Mouse (Mus musculus) lung, embryonic 14.5 days (tissue): Measurements from ENCODE around the gene Sipa1l1. TPM values are rescaled to one million over a fixed set of nuclear protein-coding genes. Genes with fewer than 3 reads are reported as not detected.

Source experiments
- ATAC-seq: fragments of 200-750 bp; cut with Nextera tagmentation; 2 replicates; pipeline ENCODE4 v1.8.0; 2017; ENCODE audit warnings: mild to moderate bottlenecking, moderate TSS enrichment, moderate library complexity; ENCODE audit not compliant: insufficient read depth
- DNase-seq: peaks from one replicate; pipeline ENCODE4 v3.0.0-alpha.2; 2015
- H3K27ac ChIP-seq: fragments of 300-500 bp; sonication (generic); 2 replicates; pipeline ENCODE4 v1.5.1; 2014; ENCODE audit warnings: low read depth, mild to moderate bottlenecking, moderate library complexity
- H3K27me3 ChIP-seq: fragments of 300-500 bp; sonication (generic); 2 replicates; pipeline ENCODE4 v1.6.1; 2014; ENCODE audit warnings: low read length, control low read depth; ENCODE audit not compliant: insufficient read depth
- H3K36me3 ChIP-seq: fragments of 300-500 bp; sonication (generic); 2 replicates; pipeline ENCODE4 v1.6.1; 2014; ENCODE audit warnings: control low read depth; ENCODE audit not compliant: insufficient read depth
- H3K4me1 ChIP-seq: fragments of 300-500 bp; sonication (generic); 2 replicates; pipeline ENCODE4 v1.6.1; 2014; ENCODE audit warnings: antibody characterized with exemption, control low read depth; ENCODE audit not compliant: insufficient read depth
- H3K4me2 ChIP-seq: fragments of 300-500 bp; sonication (generic); 2 replicates; pipeline ENCODE4 v1.6.1; 2014; ENCODE audit warnings: mild to moderate bottlenecking
- H3K4me3 ChIP-seq: fragments of 300-500 bp; sonication (generic); 2 replicates; pipeline ENCODE4 v1.5.1; 2014; ENCODE audit warnings: low read depth, low read length
- H3K9ac ChIP-seq: fragments of 300-500 bp; sonication (generic); 2 replicates; pipeline ENCODE4 v1.6.1; 2014
- H3K9me3 ChIP-seq: fragments of 300-500 bp; sonication (generic); 2 replicates; pipeline ENCODE4 v1.6.1; 2016; ENCODE audit warnings: low read depth, low read length, control low read depth
- CTCF ChIP-seq: IDR thresholded peaks from 2 replicates; pipeline ENCODE4 v1.5.1; 2016; ENCODE audit warnings: antibody characterized with exemption, low read depth
- whole genome bisulfite sequencing: fragments of 180-500 bp; shearing (Covaris S2); extraction: QIAGEN DNeasy Blood & Tissue Kit; methylation state at CpG from one replicate; pipeline ENCODE4 v1.1.7; 2014; 5-methylcytosine and 5-hydroxymethylcytosine counted together
- polyA plus RNA-seq: library from polyadenylated mRNA; unstranded; fragments of >200 nt; fragmentation: Nextera tagmentation; extraction: Ambion mirVana; gene quantifications from 2 replicates; pipeline ENCODE4 v1.2.1, GENCODE M21; 2014

Sipa1l1 gene
- polyA plus RNA-seq, 1 experiment from 2014 or later, result 30.5 TPM

DNA sequence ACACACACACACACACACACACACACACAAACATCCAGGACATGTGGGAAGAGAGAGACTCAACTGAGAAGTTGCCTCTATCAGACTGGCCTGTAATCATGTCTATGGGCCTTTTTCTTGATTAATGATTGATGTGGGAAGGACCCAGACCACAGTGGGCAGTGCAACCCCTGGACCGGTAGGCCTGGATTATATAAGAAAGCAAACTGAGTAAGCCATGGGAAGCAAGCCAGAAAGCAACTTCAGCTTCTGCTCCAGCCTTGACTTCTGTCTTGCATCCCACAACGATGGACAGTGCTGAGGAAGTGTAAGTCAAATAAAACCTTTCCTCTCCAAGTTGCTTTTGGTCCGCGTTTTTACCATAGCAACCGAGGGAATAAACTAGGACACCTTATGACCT, 298.1 kb downstream of the Sipa1l1 start:
- Histone ChIP-seq H3K27me3 (no peaks in the 10 kb centered on the region), H3K9me3 (no peaks in the 10 kb centered on the region), H3K4me2 (no peak overlapping the region), H3K4me1 (peaks cover 3% of the 10 kb centered on the region; the same call in 1 of the 2 replicates), H3K36me3 (no peaks in the 10 kb centered on the region), H3K27ac (no peak overlapping the region), H3K9ac (no peak overlapping the region), H3K4me3 (no peak overlapping the region)
- no peak for TF ChIP-seq CTCF
- ATAC-seq, result no peak
- WGBS, result 73% methylated on average over 5 of the region's 5 CpGs
- no peak for DNase-seq

DNA sequence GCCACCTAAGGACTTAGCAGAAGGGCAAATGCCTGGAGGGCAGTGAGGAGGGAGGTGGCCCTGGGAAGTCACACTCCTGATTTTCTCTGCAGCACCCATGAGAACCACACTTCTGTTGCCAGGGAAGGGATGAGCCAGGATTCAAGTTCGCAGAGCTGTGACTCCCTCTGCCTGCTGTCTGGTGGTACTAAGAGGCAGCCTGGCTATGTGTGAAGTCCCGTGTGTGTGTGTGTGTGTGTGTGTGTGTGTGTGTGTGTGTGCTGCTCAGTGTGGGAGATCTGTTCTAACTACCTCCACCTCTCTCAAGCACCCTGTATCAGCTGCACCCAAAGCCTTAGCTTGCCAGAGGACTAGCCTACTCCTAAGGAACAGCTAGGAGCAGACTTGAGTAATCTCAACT, 298.5 kb downstream of the Sipa1l1 start:
- Histone ChIP-seq H3K36me3 (no peaks in the 10 kb centered on the region), H3K27ac (no peak overlapping the region), H3K9ac (no peak overlapping the region), H3K4me1 (peaks cover 3% of the 10 kb centered on the region; the same call in 1 of the 2 replicates), H3K4me3 (no peak overlapping the region), H3K9me3 (no peaks in the 10 kb centered on the region), H3K27me3 (no peaks in the 10 kb centered on the region), H3K4me2 (no peak overlapping the region)
- TF ChIP-seq CTCF, result peak; percentile 49
- 61% methylated on average over 2 of the region's 2 CpGs for WGBS
- DNase-seq (no peak), ATAC-seq (no peak)

DNA sequence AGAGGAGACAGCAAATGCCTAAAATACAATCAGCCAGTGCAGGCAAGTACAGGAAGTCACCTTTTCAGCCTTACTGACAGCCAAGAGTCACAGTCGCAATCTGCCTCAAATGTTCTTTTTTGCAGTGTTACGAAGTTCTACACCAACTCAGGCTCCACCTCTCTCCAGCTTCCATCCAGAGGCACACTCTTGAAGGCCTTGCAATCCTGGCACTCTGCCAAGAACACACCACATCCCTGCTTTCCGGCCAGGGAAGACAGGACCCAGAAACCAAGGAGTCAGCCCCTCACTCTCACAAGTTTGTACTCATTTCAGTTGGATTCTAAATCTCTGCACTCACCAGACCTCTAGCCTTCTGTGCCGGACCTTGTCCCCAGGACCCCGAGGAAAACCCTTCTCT, 299.3 kb downstream of the Sipa1l1 start:
- WGBS, result 32% methylated on average over 5 of the region's 5 CpGs
- H3K4me1 ChIP-seq, result peaks cover 3% of the 10 kb centered on the region; the same call in 1 of the 2 replicates
- no peak overlapping the region for H3K4me2 ChIP-seq
- TF ChIP-seq CTCF, result no peak
- no peak overlapping the region for H3K4me3 ChIP-seq
- no peaks in the 10 kb centered on the region for H3K9me3 ChIP-seq
- H3K27me3 ChIP-seq, result no peaks in the 10 kb centered on the region
- H3K9ac ChIP-seq, result no peak overlapping the region
- H3K36me3 ChIP-seq, result no peaks in the 10 kb centered on the region
- ATAC-seq (no peak), DNase-seq (peak; percentile 87)
- H3K27ac ChIP-seq, result no peak overlapping the region

DNA sequence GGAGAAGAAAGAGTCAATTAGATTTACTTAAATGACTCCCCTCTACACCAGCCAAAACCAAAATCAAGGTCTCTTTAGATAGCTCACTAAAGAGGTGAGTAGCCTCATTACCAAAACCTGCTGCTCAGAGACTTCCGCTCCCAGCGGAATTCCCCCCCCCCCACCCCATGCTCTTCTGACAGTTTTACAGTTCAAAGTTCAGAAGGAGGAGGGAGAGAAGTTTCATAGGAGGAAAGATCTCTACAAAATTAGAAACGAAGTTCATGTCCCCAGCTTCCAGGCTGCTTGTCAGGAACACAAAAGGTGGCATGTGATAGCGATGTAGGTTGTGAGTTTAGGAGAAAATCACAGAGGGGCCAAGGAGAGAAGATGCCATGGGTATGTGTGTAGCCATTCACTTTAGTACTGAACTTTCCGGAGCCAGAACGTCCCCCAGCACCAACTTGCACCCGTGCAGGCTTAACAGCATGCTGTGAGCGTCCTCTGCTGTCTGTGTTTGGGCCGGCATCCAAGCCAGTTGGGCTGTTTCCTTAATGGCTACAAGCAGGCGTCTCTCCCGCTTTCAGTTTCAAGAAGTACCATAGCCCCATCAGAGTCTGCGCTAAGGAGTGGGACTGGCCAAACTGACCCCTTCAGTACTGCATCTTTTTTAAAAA, 300.7 kb downstream of the Sipa1l1 start:
- peak overlapping the region; percentile 60 for H3K9ac ChIP-seq
- H3K9me3 ChIP-seq, result no peaks in the 10 kb centered on the region
- H3K27ac ChIP-seq, result peak overlapping the region; percentile 92
- 4% methylated on average over 12 of the region's 12 CpGs for WGBS
- ATAC-seq (peak; percentile 90), DNase-seq (peak; percentile 96)
- peaks cover 3% of the 10 kb centered on the region; the same call in 1 of the 2 replicates for H3K4me1 ChIP-seq
- H3K36me3 ChIP-seq, result no peaks in the 10 kb centered on the region
- no peaks in the 10 kb centered on the region for H3K27me3 ChIP-seq
- H3K4me3 ChIP-seq, result peak overlapping the region; percentile 47
- H3K4me2 ChIP-seq, result peak overlapping the region; percentile 77
- TF ChIP-seq CTCF, result peak; percentile 93

DNA sequence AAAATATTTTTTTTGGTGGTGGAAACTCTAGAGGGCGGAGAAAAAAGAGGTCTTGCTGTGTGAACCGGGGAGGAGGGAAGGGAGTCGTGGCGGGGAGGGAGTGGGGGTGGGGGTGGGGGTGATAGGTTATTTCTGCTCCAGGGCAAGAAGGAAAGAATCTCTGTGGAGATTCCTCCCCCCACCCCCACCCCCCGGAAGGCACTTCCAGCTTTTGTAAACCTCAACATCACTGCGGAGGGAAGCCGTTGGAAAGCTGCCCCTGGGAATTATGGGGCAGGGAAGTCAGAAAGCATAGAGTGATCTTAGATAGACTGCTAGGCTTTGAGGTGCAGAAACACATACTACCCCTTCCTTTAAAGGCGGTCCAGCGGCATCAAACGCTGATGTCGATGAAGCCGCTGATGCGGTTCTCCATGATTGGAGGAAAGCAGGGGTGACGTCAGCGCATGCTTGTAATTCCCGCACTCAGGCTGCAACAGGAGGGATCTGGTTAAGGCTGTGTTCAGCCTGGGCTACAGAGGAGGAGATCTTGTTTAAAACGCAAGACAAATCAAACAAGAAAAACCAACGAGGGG, 301.3 kb downstream of the Sipa1l1 start:
- WGBS, result 2% methylated on average over 18 of the region's 18 CpGs
- no peaks in the 10 kb centered on the region for H3K27me3 ChIP-seq

DNA sequence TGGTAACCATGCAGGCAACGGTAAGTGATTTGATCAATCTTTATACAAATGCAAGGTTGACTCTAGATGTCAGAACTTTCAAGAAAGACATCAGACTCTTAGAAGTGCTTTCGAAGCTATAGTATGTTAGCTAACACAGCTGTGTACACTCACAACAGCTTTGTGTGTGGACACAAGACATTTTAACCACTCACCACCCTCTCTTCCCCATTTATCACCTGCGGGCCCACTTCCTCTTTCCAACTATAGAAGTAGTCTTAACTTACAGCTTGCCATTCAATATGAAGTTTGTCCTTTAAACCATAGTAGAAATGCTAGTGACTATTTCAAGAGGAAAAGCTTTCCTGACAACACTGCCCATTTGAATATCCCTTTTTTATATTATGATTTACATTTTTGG, 303.7 kb downstream of the Sipa1l1 start:
- no peak for DNase-seq
- Histone ChIP-seq H3K27ac (no peak overlapping the region), H3K4me2 (no peak overlapping the region), H3K36me3 (no peaks in the 10 kb centered on the region), H3K27me3 (no peaks in the 10 kb centered on the region), H3K4me1 (peaks cover 3% of the 10 kb centered on the region; the same call in 1 of the 2 replicates), H3K9ac (no peak overlapping the region), H3K9me3 (no peaks in the 10 kb centered on the region), H3K4me3 (no peak overlapping the region)
- ATAC-seq, result no peak
- WGBS, result 61% methylated on average over 3 of the region's 3 CpGs
- no peak for TF ChIP-seq CTCF

More for the DNA sequence above, 301.3 kb downstream of the Sipa1l1 start:
- H3K9me3 ChIP-seq, result no peaks in the 10 kb centered on the region
- TF ChIP-seq CTCF, result no peak
- H3K36me3 ChIP-seq, result no peaks in the 10 kb centered on the region
- peak overlapping the region; percentile 92 for H3K27ac ChIP-seq
- peak; percentile 96 for DNase-seq
- peaks cover 3% of the 10 kb centered on the region; the same call in 1 of the 2 replicates for H3K4me1 ChIP-seq
- H3K4me2 ChIP-seq, result peak overlapping the region; percentile 77
- ATAC-seq, result peak; percentile 90
- H3K4me3 ChIP-seq, result peak overlapping the region; percentile 47
- peak overlapping the region; percentile 60 for H3K9ac ChIP-seq

DNA sequence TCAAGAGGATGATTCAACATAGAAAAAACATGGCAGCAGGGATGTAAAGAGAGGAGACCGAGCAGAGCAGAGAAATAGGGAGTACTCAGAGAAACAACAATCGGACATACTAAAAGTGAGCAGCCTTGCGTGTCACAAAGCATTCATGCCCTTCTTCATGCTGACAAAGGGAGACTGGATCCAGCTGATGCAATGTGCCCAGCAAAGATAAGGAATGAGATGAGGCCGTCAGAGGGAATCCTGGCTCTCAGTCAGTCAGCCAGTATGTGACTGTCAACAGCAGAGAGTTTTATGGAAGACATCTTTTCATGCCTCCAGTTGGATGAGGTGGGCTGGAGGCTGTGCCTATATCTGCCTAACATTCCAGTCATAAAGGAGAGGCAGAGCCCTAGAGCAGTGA, 304.1 kb downstream of the Sipa1l1 start:
- ATAC-seq (no peak), DNase-seq (no peak)
- Histone ChIP-seq H3K4me2 (no peak overlapping the region), H3K36me3 (no peaks in the 10 kb centered on the region), H3K9ac (no peak overlapping the region), H3K9me3 (no peaks in the 10 kb centered on the region), H3K4me3 (no peak overlapping the region), H3K27me3 (no peaks in the 10 kb centered on the region), H3K27ac (no peak overlapping the region), H3K4me1 (peaks cover 3% of the 10 kb centered on the region; the same call in 1 of the 2 replicates)
- WGBS, result 78% methylated on average over 4 of the region's 4 CpGs
- no peak for TF ChIP-seq CTCF
